Mouse (Mus musculus): ENCODE measurements around the gene Pno1.
"Not testable (repeated sequence)": the region's sequence is repeated elsewhere in the genome, so short reads cannot be mapped to it uniquely, and the experiment has no call there.

Pno1 gene

DNA sequence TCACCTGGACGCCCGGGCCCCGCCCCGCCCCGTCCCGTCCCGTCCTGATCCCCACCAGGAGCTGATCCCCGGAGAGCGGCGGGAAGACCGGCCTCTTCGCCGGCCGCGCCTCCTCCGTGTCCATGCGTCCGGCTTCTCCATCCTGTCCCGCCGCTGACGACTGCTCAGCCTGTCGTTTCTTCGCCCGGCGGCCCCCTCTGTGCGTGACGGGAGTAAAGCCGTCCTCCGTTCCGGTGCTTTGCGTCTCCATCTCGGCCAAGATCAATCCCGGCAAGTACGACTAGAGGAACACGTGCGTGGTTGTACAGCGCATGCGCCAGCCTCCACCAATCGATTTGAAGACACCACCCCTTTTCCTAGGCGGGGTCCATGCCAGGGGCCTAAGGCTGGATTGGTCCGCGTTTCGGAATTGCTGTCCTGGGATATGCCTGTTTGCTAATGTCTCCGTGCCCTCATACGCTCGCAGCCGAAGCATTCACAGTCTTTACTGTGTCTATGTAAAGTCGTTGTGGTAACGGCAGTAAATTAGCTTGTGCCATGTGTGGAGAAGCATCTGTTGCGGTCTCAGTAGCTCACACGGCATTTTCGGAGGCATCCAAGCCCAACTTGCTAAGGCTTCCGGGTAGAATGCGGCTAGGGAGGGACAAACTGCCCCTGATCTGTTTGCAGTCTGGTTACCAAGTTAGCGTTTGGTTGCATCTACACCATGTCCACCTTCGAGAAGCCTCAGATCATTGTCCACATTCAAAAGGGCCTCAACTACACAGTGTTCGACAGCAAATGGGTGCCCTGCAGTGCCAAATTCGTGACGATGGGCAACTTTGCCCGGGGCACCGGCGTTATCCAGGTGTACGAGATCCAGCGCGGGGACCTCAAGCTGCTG lies at the start of gene Pno1:
Pno1 (minus strand) TSS at position 311 of the 883 bp plus-strand sequence.
- peak; percentile 94 for DNase-seq (ENCODE audit: low spot score)

DNA sequence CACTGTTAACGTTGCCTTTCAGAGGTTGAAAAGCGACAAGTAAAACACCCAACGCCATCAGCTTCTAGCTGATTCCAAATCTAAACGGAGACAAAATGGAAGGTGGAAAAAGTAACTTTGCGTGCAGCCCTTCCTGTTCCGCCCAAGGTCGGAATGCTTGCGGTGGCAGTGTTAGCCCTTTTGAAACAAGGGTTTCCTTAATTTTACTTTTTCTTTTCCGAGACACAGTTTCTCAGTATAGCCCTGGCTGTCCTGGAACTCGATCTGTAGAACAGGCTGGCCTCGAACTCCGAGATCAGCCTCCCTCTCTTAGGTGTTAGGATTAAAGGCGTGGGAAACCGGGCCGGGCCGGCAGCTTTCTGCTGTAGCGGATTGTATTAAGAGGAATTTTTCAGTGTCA lies 46.5 kb upstream of the Pno1 start:
- DNase-seq (ENCODE audit: low spot score): no peak

- DNase-seq (ENCODE audit: low spot score): peak; percentile 90
These were observed 46.1 kb upstream of the Pno1 start, which contains the start of gene C1d for GRCm38 (mm10) chr11:17257443-17257842. C1d (plus strand) TSS chr11:17257579.

GRCm38 (mm10) chr11:17256813-17257365 lies 45.5 kb upstream of the Pno1 start:
- DNase-seq (ENCODE audit: low spot score): no peak

GRCm38 (mm10) chr11:17248715-17249114 lies 37.3 kb upstream of the Pno1 start:
- no peak for DNase-seq (ENCODE audit: low spot score)

DNA sequence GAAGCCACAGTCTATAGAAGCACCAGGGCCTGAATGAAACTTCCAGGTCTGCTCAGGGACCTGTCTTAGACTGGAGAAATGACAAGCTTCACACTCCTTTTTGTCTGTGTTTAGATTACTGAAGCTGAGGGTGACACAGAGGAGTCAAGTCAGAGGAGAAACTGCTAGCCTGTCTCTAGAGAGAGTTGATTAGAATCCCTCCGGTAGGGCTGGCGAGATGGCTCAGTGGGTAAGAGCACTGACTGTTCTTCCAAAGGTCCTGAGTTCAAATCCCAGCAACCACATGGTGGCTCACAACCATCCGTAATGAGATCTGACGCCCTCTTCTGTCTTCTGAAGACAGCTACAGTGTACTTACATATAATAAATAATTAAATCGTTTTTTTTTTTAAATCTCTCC lies 27.2 kb upstream of the Pno1 start:
- DNase-seq (ENCODE audit: low spot score): not testable (repeated sequence)

DNA sequence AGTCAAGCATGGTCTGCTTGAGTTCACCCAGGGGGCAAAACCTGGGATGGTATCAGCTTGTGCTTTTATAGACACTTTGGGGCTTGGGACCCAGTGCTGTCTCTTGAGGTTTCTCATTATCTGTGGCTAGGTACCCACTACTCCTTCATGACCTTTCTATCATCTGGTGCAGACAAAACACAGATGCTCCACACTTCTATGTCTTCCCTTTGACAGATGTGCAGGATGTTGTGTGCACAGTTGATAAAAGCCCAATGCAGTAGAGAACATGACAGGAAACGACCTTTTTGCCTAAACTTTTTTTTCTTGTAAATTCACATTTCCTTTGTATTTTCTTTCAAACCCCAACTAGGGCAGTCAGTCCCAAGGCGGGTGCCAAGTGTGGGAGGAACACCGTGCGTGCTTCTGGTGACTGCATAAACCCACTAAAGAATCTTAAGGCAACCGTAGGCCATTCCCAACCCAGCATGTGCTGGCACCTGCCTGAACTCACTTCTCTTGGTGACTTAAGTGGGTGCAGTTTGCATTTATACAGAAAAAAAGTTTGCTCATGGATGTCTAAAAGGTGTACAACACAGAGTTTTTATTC lies 25.2 kb upstream of the Pno1 start:
- no peak for DNase-seq (ENCODE audit: low spot score)

DNA sequence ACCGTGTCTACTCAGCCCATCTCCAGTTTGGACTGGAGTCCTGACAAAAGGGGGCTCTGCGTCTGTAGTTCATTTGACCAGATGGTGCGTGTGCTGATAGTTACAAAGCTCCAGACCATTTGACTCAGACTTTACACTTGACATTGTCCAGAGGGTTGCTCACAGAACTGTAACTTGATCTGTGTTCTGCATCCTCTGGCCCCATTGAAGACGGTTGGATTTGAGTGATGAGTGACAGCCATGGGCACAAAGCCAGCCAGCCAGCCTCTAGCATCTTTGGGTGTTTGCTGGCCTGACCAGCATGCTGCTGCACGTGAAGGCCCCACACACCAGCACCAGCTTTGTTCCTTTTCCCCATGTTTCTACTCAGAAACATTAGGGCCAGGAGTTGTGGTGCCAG lies 21.4 kb upstream of the Pno1 start:
- no peak for DNase-seq (ENCODE audit: low spot score)

DNA sequence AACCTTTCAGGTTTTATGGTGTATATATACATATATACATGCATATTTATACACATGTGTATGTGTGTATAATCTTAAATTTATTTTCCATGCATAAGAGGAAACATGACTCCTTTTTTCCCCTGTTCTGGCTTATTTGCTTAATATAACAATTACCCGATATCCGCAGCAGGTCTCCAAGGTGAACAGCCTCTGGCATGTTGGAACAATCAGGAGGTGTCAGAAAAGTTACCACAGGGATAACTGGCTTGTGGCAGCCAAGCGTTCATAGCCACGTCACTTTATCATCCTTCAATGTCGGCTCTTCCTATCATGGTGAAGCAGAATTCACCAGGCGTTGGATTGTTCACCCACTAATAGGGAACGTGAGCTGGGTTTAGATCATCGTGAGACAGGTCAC lies 9.8 kb upstream of the Pno1 start:
- no peak for DNase-seq (ENCODE audit: low spot score)

GRCm38 (mm10) chr11:17215475-17215874 lies 4.1 kb upstream of the Pno1 start:
- no peak for DNase-seq (ENCODE audit: low spot score)

- DNase-seq (ENCODE audit: low spot score): no peak
These were observed 1.6 kb upstream of the Pno1 start for GRCm38 (mm10) chr11:17212903-17213509.

GRCm38 (mm10) chr11:17212141-17212495 lies 750 bp upstream of the Pno1 start:
- DNase-seq (ENCODE audit: low spot score): no peak

DNA sequence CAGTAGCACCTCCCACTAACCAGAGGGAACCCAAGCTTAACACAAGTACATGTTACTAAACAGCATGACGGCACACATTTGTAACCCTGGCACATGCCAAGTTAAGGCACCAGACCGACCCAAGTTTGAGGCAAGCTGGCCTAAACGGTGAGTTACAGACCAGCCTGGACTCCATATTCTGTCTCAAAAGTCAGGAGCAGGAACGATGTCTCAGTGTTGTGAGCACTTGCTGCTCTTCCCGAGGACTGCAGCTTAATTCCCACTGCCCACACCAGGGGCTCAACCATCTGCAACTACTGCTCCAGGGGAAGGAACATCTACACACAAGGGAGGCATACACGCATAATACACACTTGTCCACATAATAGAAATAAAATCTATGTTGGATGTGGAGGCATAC lies 8.9 kb downstream of the Pno1 start:
- DNase-seq (ENCODE audit: low spot score): no peak

DNA sequence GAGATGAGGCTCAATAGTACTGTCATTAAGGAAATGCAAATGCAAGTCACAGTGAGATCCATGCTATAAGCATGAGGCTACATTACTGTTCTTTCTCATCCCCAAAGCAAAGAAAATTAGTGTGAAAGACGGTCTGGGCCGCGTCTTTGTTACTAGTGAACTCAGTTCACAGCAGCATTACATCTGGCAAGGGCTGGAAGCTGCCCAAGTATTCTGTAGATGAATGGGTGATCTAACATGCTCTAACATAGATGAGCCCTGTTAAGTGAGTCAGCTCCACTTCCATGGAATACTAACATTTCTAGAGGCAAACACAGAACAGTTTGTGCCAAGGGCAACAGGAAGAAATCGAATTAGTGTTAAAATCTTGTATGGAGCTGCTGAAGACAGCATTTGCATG lies 10.4 kb downstream of the Pno1 start:
- no peak for DNase-seq (ENCODE audit: low spot score)

DNA sequence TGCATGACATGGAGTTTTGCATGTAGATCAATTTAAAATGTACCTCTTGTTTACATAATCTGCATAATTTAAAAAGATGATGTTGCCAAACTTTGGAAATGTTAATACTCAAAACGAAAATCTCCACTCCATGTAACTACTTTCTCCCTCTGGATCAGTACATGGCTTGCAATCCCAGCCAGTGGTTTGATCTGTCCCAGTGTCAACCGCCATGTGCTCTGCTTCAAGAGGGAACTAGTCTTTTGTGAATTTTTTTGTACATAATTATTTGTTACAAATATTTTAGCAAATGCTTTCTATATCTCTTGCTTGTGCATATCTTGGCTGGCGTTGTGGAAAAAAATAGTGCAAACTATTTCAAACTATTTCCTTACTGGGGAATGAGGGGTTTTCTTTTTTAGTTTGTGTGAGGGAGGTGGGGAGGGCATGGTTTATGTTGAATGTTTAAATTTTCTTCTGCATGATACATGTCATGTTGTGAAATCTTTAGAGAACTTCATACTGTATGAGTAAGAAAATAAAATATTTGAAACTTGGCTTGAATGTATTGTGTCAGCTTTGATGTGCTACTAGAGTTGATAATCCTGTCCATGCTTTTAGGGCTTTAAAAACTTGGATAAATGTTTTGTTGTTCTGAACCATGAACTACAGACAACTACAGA lies 11.4 kb downstream of the Pno1 start:
- DNase-seq (ENCODE audit: low spot score): no peak

DNA sequence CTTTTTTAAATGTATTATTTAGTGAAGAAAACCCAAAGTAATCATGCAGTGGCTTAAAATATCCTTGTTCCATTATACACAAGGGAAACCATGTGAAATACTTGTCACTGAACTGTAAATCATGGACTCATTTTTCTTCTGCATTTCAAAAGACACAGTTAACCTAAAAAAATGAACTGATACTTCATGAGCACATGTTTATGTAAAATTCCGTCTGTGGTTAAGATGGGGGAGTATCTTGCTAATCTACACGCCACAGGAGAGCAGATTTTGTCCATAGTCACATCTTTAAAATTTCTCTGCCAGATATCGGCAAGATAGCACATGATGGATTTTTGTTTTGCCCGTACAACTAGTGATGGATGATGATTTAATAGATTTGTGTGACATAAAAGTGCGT lies 12.2 kb downstream of the Pno1 start:
- no peak for DNase-seq (ENCODE audit: low spot score)

DNA sequence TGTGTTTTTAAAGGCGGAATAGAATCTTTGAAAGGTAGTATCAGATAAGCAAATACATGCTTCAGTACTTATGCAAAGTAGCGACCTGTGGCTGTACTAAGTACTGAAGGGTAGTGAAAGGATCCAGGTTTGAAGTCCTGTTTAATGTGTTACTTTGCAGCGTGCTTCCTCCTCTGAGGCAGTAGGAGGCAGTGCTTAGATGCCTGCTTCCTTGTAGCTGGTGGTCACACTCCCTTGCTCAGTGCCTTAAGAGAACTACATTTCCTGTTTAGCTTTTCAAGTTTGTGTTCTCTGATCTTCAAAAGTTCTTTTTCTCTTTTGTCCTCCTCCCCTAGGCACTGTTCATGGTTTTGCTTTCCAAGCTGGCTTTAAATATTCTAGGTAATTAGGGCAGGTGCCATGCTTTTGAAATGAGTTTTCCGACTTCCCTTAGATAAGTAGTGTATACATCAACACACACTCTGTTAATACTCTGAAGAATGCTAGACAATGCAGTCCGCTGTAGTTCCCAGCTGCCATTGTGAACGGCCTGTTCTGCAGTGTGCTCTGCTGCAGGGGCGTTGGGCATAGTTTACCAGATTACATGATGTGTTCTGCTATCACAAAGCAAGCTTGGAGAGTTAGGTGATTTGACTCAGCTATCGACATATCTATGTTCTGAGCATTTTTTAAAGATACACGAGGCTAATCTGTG lies 19.1 kb downstream of the Pno1 start:
- no peak for DNase-seq (ENCODE audit: low spot score)

GRCm38 (mm10) chr11:17188786-17189185 lies 22.6 kb downstream of the Pno1 start:
- no peak for DNase-seq (ENCODE audit: low spot score)

- DNase-seq (ENCODE audit: low spot score): no peak
These were observed 23.7 kb downstream of the Pno1 start for GRCm38 (mm10) chr11:17187649-17188048.

GRCm38 (mm10) chr11:17183165-17183564 lies 28.2 kb downstream of the Pno1 start:
- DNase-seq (ENCODE audit: low spot score): no peak

DNA sequence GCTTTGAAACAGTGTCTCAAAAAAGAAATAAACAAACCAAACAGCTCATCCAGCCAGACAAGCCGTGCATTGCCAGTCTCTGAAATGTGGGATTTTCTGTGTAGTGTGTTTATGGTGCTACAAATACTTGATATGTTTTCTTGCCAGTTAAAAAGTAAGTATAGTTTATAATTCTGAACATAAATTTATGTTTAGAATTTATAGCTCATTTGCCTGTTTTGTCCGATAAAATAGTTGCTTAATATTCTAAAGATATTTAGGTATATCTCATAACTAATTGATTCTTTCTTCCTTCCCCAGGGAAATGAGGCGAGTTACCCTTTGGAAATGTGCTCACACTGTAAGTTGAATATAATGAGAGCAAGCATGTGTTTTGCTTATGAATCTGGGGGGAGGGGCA lies 29.6 kb downstream of the Pno1 start, which contains the start of gene Wdr92:
Wdr92 (plus strand) TSS at position 301 of the 400 bp plus-strand sequence.
- DNase-seq (ENCODE audit: low spot score): no peak

DNA sequence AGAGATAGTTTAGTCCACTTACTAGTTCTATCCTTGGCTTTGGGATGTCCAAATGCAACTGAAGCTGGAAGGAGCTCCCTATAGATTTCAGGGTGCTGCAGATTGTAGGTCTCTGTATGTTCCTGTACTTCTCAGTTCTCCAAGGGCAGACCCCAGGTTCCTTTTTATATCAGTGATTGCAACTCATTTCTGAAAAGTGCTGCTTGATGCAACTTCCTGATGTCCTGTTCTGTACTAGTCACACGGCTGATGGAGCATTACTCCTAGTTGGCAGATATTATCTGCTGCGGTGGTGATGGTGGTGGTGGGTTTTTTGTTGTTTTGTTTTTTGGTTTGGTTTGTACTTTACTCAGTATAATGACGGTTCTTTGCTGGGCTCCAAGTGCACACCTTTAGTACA lies 30.6 kb downstream of the Pno1 start:
- DNase-seq (ENCODE audit: low spot score): no peak

Data from ovary, adult 18-20 months (tissue).